Mouse (Mus musculus): ENCODE results near the gene B4galnt3. TPM values are rescaled to one million over a fixed set of nuclear protein-coding genes. Genes with fewer than 3 reads are reported as not detected.

B4galnt3 gene
- polyA plus RNA-seq, 1 experiment = 15.8 TPM

- H3K36me3 ChIP-seq (ENCODE audit: control insufficient read depth, insufficient read depth, low read length) = no peaks in the 10 kb centered on the region
- peaks cover 2% of the 10 kb centered on the region; the same call in 1 of the 2 replicates for H3K4me1 ChIP-seq (ENCODE audit: control insufficient read depth, insufficient read depth, insufficient read length, low read length)
- no peak overlapping the region for H3K4me3 ChIP-seq (ENCODE audit: low read depth, low read length)
- H3K27ac ChIP-seq (ENCODE audit: insufficient read depth, low read depth, low read length) = no peak overlapping the region
- TF ChIP-seq POLR2A (IDR thresholded peaks at IDR 0.05; ENCODE audit: low read depth, low read length) (no peak), CTCF (IDR thresholded peaks at IDR 0.05; ENCODE audit: extremely low read depth, insufficient read length, insufficient replicate concordance, low read depth, low read length) (no peak)
- no peaks in the 10 kb centered on the region for H3K27me3 ChIP-seq (ENCODE audit: control insufficient read depth, insufficient read depth, low read length)
- WGBS = 67% methylated on average over 4 of the region's 4 CpGs
Measured at GRCm38 (mm10) chr6:120274887-120275286, 19.5 kb downstream of the B4galnt3 start.

GRCm38 (mm10) chr6:120274181-120274580, 20.2 kb downstream of the B4galnt3 start:
- H3K4me3 ChIP-seq (ENCODE audit: low read depth, low read length) = no peak overlapping the region
- H3K27me3 ChIP-seq (ENCODE audit: control insufficient read depth, insufficient read depth, low read length) = no peaks in the 10 kb centered on the region
- WGBS = 78% methylated on average over 8 of the region's 8 CpGs
- TF ChIP-seq CTCF (IDR thresholded peaks at IDR 0.05; ENCODE audit: extremely low read depth, insufficient read length, insufficient replicate concordance, low read depth, low read length) = no peak
- TF ChIP-seq POLR2A (IDR thresholded peaks at IDR 0.05; ENCODE audit: low read depth, low read length) = no peak
- no peaks in the 10 kb centered on the region for H3K36me3 ChIP-seq (ENCODE audit: control insufficient read depth, insufficient read depth, low read length)
- peaks cover 2% of the 10 kb centered on the region; the same call in 1 of the 2 replicates for H3K4me1 ChIP-seq (ENCODE audit: control insufficient read depth, insufficient read depth, insufficient read length, low read length)
- no peak overlapping the region for H3K27ac ChIP-seq (ENCODE audit: insufficient read depth, low read depth, low read length)

- peak overlapping the region; percentile 0; the same call in 1 of the 2 replicates for H3K27ac ChIP-seq (ENCODE audit: insufficient read depth, low read depth, low read length)
- 31% methylated on average over 6 of the region's 6 CpGs for WGBS
- peaks cover 10% of the 10 kb centered on the region for H3K4me1 ChIP-seq (ENCODE audit: control insufficient read depth, insufficient read depth, insufficient read length, low read length)
- no peak for TF ChIP-seq POLR2A (IDR thresholded peaks at IDR 0.05; ENCODE audit: low read depth, low read length)
- TF ChIP-seq CTCF (IDR thresholded peaks at IDR 0.05; ENCODE audit: extremely low read depth, insufficient read length, insufficient replicate concordance, low read depth, low read length) = no peak
- no peaks in the 10 kb centered on the region for H3K27me3 ChIP-seq (ENCODE audit: control insufficient read depth, insufficient read depth, low read length)
- H3K36me3 ChIP-seq (ENCODE audit: control insufficient read depth, insufficient read depth, low read length) = no peaks in the 10 kb centered on the region
- no peak overlapping the region for H3K4me3 ChIP-seq (ENCODE audit: low read depth, low read length)
Measured at GRCm38 (mm10) chr6:120264151-120264550, 30.2 kb downstream of the B4galnt3 start.

GRCm38 (mm10) chr6:120263608-120264007, 30.8 kb downstream of the B4galnt3 start:
- Histone ChIP-seq H3K4me1 (ENCODE audit: control insufficient read depth, insufficient read depth, insufficient read length, low read length) (peaks cover 10% of the 10 kb centered on the region), H3K27me3 (ENCODE audit: control insufficient read depth, insufficient read depth, low read length) (no peaks in the 10 kb centered on the region), H3K36me3 (ENCODE audit: control insufficient read depth, insufficient read depth, low read length) (no peaks in the 10 kb centered on the region), H3K27ac (ENCODE audit: insufficient read depth, low read depth, low read length) (peak overlapping the region; percentile 0), H3K4me3 (ENCODE audit: low read depth, low read length) (no peak overlapping the region)
- TF ChIP-seq POLR2A (IDR thresholded peaks at IDR 0.05; ENCODE audit: low read depth, low read length) (no peak), CTCF (IDR thresholded peaks at IDR 0.05; ENCODE audit: extremely low read depth, insufficient read length, insufficient replicate concordance, low read depth, low read length) (no peak)
- WGBS = 68% methylated on average over 7 of the region's 7 CpGs

GRCm38 (mm10) chr6:120262886-120263531, 31.4 kb downstream of the B4galnt3 start:
- Histone ChIP-seq H3K4me3 (ENCODE audit: low read depth, low read length) (no peak overlapping the region), H3K4me1 (ENCODE audit: control insufficient read depth, insufficient read depth, insufficient read length, low read length) (peaks cover 10% of the 10 kb centered on the region), H3K27ac (ENCODE audit: insufficient read depth, low read depth, low read length) (peak overlapping the region; percentile 28; the same call in 1 of the 2 replicates), H3K36me3 (ENCODE audit: control insufficient read depth, insufficient read depth, low read length) (no peaks in the 10 kb centered on the region), H3K27me3 (ENCODE audit: control insufficient read depth, insufficient read depth, low read length) (no peaks in the 10 kb centered on the region)
- 74% methylated on average over 12 of the region's 12 CpGs for WGBS
- TF ChIP-seq CTCF (IDR thresholded peaks at IDR 0.05; ENCODE audit: extremely low read depth, insufficient read length, insufficient replicate concordance, low read depth, low read length) = no peak
- no peak for TF ChIP-seq POLR2A (IDR thresholded peaks at IDR 0.05; ENCODE audit: low read depth, low read length)

GRCm38 (mm10) chr6:120259481-120259880, 34.9 kb downstream of the B4galnt3 start:
- no peak overlapping the region for H3K27ac ChIP-seq (ENCODE audit: insufficient read depth, low read depth, low read length)
- H3K4me3 ChIP-seq (ENCODE audit: low read depth, low read length) = no peak overlapping the region
- TF ChIP-seq POLR2A (IDR thresholded peaks at IDR 0.05; ENCODE audit: low read depth, low read length) (no peak), CTCF (IDR thresholded peaks at IDR 0.05; ENCODE audit: extremely low read depth, insufficient read length, insufficient replicate concordance, low read depth, low read length) (no peak)
- peaks cover 23% of the 10 kb centered on the region for H3K4me1 ChIP-seq (ENCODE audit: control insufficient read depth, insufficient read depth, insufficient read length, low read length)
- no peaks in the 10 kb centered on the region for H3K27me3 ChIP-seq (ENCODE audit: control insufficient read depth, insufficient read depth, low read length)
- 74% methylated on average over 9 of the region's 9 CpGs for WGBS
- no peaks in the 10 kb centered on the region for H3K36me3 ChIP-seq (ENCODE audit: control insufficient read depth, insufficient read depth, low read length)

- H3K4me1 ChIP-seq (ENCODE audit: control insufficient read depth, insufficient read depth, insufficient read length, low read length) = peaks cover 20% of the 10 kb centered on the region
- H3K36me3 ChIP-seq (ENCODE audit: control insufficient read depth, insufficient read depth, low read length) = no peaks in the 10 kb centered on the region
- no peak overlapping the region for H3K27ac ChIP-seq (ENCODE audit: insufficient read depth, low read depth, low read length)
- TF ChIP-seq POLR2A (IDR thresholded peaks at IDR 0.05; ENCODE audit: low read depth, low read length) = no peak
- TF ChIP-seq CTCF (IDR thresholded peaks at IDR 0.05; ENCODE audit: extremely low read depth, insufficient read length, insufficient replicate concordance, low read depth, low read length) = no peak
- H3K27me3 ChIP-seq (ENCODE audit: control insufficient read depth, insufficient read depth, low read length) = no peaks in the 10 kb centered on the region
- WGBS = 78% methylated on average over 5 of the region's 5 CpGs
- no peak overlapping the region for H3K4me3 ChIP-seq (ENCODE audit: low read depth, low read length)
Measured at GRCm38 (mm10) chr6:120256431-120256935, 37.9 kb downstream of the B4galnt3 start.

Data from small intestine, adult 2 months (tissue).